Mouse (Mus musculus) forelimb bud, embryonic 11.5 days (tissue): ENCODE measurements around the gene Pld3.

ENCODE experiments used
- DNase-seq: peaks from one replicate; pipeline ENCODE4 v3.0.0-alpha.2; 2012; ENCODE audit warnings: low read depth, low spot score

Gene Pld3

DNA sequence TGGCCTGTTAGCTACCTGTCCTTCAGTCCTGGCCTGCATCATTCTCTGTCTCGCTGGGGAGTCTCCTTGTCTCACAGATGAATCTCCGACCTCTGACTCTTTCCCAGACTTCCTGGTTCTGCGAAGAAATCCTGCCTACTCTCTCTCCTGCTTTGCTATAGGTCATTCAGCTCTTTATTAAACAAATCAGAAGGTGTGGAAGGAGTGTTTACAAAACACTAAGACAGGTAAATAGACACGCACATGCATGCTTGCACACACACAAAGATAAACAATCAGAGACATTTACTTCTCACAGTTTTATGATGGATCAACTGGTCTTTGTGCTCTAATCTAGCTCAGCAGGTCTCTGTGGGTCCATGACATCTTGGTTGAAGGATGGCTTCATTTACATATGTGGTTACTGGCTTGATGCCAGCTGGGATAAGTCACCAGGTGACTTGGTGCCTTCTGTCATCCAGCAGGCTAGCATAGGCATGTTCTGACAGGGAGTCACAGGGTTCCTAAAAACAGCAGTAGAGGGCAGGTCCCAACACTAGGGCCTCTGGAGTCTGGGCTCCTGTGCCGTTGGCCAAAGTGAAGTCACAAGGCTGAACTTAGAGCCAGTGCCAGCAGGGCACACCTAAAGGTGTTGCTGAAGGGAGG is 16.7 kb upstream of the Pld3 start:
- DNase-seq = no peak

DNA sequence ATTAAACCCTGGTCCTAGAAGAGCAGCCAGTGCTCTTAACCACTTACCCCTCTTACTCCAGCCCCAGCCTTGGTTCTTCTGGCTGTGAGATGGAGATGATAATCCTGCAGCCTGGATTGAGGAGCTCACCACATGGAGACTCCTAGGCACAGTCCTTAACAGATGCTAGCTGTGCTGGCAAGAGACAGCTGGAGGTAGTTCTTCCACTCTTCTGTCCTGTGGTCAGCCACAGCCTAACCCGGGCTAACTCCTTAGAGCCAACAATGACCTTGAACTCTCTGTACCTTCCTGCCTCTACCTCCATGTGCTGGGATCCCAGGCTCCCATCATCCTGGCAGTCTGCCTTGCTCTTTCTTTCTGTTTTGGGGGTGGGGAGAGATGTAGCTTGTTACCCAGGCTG is 8.0 kb upstream of the Pld3 start:
- DNase-seq = no peak

DNA sequence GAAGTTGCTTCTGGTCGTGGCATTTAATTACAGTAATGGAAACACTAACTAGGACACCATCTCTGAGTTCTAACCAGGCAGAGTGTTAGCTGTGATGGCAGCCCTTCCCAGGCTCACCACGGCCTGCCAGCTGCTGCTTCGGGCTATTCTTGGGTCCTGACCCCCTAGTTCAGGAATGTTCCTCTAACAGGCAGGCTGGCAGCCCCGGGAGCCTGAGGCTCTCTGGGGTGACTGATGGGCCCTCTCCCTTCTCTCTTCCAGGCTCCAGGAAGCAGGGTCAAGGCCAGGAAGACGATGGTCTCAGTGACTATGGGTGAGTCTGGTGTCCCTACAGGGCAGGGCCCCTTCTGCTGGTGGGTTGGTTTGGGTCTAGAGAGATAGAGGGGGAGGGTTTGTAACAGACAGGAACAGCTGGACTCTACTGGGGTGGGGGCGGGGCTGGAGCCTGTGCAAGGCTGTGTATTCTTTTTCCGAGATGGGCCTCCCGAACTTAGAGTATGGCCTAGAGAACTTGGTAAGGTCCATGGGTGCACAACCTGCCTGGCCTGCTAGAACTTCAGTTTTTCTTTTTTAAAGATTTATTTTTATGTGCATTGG is 7.4 kb upstream of the Pld3 start:
- DNase-seq = no peak

DNA sequence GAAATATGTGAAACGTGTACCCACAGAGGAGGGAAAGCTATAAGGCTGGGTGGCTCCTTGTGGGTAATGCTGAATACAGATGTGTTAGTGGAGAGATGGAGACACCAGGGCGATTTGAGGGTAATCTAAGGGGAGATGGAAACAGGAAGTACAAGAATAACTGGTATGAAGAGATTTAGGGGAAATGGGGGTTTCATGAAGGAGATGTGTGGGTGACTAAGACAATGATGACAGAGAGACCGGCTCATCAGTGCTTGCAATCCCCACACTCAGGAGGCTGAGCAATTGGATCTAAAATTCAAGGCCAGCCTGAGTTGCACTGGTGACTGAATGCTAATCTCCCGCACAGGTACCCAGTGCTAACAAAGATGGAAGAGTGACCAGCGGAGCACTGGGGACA is 948 bp downstream of the Pld3 start:
- no peak for DNase-seq

DNA sequence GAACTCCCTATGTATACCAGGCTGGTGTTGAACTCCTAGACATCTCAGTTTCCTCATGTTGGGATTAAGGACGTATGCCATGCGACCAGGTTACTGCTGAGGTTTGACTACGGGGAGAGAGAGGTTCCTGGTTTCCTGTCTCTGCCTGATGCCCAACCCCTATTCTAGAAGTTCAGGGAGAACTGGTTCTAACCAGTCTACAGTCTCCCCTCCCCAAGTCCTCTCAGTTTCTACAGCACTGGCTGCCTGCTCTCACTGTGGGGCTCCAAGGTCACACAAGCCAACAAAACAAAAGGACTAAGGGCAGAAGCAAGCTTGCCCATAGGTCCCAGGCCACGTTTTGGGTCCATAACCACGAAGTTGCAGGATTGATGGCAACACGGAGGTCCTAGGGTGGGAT is 3.4 kb downstream of the Pld3 start:
- no peak for DNase-seq

DNA sequence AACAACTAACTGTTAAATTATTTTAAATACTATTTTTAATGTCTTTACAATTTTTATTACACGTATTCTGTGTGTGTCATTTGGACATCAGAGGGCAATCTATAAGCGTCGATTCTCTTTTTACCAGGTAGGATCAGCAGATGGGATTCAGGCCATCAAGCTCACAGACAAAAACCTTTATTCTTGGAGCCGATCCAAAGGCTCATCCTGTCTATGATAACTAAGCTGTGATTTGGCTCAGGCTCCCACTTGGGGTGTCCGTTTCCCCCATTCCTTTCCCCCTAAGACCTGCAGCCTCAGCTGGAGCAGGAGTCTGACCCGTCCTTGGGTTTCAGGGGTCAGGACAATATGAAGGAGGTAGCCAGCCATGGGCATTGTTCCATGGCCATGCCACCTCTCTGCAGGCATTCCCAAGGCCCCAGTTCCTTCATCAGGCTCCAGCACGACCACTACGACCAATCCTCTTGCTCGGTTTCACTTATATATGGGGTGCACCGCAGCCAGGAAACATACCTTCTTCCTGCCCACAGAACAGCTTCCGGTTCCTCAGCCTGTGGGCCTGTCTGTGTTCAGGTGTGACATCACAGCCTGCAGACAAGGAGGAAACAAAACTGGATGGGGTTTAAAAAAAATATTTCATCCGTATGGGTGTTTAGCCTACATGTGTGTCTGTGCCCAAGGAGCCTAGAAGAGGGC is 8.2 kb downstream of the Pld3 start:
- no peak for DNase-seq

DNA sequence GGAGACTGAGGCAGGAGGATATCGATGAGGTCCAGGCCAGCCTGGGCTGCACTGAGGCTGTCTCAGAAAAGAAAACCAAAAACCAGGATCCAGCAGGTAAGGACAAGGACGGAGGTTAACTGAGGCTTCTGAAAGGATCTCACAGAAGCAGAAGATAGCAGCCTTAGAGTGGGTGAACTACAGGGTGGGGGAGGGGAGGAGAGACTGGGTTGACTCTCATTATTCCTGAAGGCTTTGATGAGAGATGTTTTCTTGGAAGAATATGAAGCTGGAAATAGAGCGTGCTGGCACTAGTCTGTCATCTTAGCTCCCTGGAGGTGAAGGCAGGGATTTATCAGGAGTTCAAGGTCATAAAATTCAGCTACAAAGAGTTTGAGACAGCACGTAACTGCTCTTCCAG is 9.2 kb downstream of the Pld3 start:
- no peak for DNase-seq

DNA sequence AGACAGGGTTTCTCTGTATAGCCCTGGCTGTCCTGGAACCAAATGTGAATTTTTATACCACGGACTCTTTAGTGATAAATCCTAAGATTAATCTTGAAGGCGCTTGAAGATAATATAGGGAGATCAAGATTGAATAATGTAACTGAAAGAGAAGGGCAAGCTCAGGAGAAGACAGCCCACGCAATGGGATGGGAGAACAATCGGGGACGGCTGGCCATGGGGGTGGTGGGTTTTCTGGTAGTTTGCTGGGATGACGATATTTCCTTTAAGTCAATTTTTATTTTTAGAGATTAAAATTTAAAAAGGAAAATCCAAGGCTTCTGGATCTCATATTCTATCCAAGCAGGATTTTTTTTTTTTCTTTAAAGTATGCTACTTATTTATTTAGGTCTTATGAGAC is 10.0 kb downstream of the Pld3 start:
- DNase-seq = no peak

DNA sequence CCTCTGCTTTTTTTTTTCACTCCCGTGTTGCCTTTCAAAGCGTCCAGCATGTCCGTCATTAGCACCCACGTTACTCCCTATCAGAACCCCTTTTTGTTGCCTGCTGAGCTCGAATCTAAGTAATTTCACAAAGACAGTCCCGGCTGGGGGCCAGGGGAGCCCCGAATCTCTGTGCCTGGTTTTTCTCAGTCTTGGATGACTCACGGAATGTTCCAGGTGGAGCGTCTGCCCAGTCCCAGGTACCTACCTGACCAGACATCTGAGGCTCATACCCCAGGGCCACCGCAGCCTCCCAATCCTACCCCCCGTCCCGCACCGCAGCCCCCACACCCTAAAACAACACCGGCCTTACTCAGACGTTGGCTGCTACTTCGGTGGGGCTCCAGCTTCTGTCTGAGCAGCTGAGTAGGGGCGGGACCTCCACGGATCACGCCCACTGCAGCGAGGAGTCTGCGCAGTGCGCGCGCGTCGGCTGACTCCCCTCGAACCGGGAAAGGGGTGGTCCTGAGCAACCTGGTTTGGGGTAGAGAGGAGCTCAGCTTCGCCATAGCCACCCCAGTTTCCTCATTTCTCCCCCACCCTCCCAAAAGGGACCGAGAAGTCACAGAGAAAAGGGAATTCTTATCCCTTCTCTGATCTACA is 10.5 kb downstream of the Pld3 start:
- peak; percentile 72 for DNase-seq

DNA sequence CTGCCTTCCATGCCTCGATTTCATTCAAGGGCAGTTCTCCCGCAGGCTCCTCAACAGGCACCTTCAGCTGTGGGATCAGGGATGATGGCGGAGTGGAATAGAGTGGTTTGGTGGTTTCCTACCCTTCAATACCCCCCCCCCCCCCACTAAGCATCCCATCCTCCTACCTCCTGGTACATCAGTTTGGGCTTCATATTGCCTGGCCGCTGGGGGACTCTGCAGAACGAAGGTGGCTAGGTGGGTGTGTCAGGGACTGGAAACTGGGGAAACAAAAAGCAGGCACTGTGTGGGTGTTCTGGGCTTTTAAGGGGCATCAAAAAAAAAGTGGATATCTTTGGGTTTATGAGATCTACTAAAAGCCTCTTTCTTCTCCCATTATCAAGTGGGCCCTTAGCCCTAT is 11.1 kb downstream of the Pld3 start:
- no peak for DNase-seq

DNA sequence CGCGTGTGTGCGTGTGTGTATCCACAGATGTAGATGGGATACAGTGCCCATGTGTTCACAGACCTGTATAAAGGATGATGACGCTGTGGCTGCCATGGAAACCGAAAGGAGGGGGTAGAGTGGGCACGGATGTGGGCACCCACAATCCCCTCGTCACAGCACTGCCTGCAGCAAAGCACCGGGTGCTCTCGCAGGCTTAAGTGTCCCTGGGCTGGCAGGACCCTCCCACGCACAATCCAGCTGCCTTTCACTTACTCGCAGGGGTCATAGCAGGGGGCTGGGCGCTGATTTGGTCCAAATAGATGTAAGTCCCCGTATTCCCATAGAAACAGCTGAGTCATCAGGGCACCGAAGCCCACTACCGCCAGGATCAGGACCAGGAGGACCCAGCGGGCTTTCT is 11.6 kb downstream of the Pld3 start:
- DNase-seq = no peak

DNA sequence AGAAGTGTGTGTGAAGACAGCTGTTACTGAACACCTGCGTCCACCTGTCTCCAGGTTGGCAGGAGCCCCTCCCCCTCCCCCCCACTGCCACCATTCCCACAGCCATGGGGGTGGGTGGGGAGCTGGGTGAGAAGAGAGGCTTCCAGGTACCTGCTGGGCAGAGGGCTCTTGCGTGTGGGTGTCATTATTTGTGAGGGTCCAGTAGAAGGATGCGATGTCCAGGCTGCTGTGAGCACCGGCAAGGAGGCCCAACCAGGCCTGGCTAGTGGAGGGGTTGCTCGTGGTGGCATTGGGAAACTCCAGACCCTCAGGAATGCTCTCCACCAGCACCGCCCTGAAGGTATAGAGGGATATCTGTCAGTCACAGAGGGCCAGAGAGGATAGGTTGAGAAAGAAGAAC is 12.1 kb downstream of the Pld3 start:
- DNase-seq = no peak

DNA sequence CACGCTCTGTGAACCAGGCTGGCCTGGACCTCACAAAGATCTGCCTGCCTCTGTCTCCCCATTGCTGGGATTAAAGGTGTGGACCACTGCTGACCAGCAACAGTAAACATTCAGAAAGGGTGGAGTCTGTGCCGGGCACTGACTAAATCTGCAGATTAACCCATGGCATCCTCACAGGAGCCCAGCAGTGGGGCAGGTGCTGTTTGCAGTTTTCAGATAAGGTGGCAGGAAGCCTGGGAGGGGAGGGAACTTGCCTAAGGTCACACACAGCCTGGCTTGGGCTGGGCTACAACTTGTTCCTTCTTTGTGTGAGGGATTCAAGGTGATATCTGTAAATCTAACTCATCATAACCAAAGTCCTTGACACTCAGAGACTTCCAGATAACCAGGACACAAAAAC is 12.5 kb downstream of the Pld3 start:
- DNase-seq = no peak

DNA sequence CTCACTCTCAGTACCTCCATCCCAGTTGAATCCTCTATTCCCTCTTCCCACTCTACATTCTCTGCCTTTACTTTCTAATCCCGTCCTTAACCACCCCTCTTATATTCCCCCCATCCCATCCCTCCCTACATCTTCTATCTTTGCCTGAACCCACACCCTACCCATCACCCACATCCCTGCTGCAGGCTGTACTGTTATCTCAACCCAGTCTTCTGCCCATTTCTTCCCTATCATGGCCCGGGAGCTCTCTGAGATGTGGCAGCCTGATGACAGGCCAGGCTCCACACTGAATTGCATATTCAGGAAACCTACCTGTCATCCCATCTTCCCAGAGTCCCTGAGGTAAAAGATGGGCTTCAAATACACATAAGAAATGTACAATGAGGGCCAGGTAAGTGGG is 14.2 kb downstream of the Pld3 start:
- no peak for DNase-seq

DNA sequence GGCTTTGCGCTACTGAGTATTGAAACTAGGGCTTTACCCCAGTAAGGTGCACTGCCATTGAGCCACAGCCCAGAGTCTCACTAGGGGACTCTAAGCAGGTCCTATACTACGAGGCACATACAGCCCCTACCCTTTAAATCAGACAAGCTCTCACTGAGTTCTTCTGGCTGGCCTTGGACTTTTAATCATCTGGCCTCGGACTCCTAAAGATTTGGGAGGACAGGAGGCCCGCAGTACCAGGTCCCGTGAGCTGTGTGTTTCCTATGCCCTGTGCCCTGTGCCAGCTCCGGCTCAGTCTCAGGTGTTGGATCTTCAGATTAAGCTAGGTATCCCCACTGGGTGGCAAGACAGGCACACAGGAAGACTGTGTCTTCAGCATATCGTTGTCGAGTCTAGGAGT is 15.0 kb downstream of the Pld3 start:
- DNase-seq = no peak

DNA sequence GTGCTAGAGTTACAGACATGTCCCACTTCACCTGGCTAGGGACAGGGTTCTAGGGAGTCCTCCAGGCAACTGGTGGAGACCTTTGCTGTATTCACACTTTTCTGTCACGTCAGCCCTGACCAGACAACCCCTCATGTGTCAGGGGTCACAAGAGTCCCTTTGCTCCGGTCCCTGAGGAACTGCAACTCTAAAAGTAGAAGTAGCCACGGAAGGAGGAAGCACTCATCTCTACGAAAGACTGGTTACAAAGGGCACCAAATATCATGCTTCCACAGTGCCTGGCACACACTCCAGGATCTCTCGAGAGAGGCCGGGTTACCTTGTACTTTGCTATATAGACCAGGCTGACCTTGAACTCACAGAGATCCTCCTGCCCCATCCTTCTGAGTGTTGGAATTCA is 16.4 kb downstream of the Pld3 start:
- no peak for DNase-seq

DNA sequence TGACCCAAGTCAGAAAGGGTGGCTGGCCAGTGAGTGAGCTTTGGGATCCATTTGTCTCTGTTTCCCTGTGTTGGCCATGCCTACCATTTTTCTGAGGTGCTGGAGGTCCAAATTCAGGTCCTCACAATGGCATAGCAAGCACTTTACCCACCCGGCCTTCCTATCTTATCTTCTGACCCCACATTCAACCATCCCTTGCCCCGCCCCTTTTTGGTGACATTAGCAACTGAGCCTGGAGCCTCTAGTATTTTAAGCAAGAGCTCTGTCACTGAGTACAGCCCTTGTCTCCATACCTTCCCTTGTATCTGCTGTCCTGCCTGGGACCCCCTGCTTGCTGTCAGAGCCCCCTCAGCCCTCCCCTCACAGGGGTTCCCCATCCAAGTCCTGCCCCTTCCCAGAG is 17.6 kb downstream of the Pld3 start:
- no peak for DNase-seq

DNA sequence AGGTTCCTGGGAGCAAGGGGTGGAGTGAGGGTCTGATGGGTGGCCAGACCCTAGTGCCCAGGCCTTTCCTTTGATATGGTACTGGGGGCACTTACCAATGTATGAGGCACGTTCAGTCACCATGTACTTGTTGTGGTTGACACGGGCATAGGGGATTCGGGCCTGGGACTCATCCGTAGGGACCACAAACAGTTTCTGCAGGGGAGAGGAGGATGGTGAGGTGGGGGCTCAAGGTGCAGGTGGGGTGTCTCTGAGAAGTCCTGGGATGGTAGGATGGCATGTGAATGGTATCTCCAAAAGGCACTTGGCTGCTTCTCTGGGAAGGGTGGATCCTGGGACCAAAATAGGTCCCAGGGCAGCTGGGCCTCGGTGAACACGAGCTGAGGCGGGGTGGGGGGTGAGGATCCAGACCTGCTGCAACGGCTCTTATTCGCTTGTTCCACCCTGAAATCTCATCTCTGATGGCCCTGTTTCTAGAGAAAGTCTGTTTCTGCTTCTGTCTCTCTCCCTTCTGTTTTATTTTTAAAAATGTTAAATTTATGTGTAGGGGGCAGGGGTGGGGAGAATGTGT is 20.5 kb downstream of the Pld3 start:
- no peak for DNase-seq

DNA sequence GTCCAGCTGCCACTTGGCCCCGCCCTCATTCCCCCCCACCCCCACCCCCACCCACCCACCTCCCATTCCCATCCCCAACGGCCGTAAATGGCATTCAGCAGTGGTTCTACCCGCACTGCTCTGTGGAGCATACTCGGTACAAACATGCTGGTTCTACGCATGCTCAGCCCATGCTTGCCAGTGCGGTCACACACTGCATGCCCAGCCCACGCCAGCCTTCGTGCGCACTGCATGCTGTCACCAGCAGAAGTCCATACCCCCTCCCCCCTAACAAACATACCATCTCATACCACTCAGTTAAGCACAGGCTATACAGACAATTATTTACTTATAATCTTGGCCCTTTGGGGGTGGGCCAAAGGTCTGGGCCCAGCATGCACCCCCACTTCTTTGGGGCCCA is 21.3 kb downstream of the Pld3 start:
- no peak for DNase-seq

DNA sequence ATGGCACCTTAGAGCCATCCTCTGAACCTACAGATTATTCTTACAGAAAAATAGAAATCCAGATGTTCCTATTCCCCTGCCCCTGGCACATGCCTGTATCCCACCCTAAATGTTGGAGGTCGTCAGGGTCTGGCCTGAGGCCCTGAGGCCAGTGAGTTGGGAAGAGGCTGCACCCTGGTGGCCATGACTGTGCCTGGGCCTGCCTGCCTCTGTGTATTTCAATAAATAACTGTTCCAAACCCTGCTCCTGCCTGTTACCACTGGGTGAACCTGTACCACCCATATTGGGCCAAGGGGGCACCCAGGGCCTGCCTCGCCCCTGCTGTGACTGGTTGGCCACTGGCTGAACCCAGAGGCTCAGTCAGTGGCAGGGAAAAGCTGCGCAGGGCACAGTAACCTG is 22.1 kb downstream of the Pld3 start:
- no peak for DNase-seq

DNA sequence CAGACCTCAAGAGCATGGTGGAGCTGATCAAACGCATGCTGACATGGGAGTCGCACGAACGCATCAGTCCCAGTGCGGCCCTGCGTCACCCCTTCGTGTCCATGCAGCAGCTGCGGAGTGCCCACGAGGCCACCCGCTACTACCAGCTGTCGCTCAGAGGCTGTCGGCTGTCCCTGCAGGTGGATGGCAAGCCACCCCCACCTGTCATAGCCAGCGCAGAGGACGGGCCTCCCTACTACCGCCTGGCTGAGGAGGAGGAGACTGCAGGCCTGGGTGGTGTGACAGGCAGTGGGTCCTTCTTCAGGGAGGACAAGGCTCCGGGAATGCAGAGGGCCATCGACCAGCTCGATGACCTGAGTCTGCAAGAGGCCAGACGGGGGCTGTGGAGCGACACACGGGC is 23.9 kb downstream of the Pld3 start:
- DNase-seq = no peak

DNA sequence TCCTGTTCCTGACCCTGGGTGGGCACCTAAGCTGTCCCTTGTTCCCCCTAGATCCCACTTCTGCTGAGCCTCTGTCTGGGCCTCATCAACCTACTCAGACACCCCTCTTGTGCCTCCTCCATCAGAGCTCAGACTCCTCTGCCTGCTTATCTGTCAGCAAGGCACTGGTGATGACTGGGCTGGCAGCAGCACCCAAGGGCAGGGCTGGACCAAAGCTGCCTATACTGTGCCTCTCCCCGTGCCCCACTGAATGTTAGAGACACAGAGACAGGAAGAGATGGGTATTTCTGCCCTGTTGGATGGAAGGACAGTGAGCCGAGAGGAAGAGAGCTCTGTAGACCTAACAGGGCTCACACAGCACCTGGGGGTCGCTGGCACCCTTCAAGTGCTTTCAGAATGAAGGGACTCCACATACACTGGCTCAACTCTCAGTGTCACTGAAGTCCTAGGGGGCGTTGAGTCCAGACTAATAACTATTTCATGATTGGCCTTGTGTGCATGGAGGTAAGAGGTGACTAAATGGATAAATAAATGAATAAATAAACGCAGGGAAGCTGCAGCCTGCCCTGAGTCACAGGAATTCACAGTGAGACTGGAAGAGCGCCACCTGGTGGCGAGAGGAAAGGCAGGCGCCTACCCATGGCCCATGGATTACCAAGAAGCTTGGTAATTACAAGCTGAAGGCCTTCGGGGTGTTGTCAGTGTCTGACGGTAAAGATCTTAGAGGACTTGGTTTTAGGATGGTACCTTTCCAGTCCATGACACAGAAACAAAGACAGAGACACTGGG is 26.8 kb downstream of the Pld3 start:
- DNase-seq = peak; percentile 85
